Mouse (Mus musculus) thymus, postnatal 4 days (tissue): ENCODE measurements around the gene Arhgef2.
A peak's percentile ranks its signal among the peaks of the same experiment; 100 is the strongest.

Experiments
- DNase-seq: peaks from one replicate; pipeline ENCODE4 v3.0.0; 2021

Gene Arhgef2

DNA sequence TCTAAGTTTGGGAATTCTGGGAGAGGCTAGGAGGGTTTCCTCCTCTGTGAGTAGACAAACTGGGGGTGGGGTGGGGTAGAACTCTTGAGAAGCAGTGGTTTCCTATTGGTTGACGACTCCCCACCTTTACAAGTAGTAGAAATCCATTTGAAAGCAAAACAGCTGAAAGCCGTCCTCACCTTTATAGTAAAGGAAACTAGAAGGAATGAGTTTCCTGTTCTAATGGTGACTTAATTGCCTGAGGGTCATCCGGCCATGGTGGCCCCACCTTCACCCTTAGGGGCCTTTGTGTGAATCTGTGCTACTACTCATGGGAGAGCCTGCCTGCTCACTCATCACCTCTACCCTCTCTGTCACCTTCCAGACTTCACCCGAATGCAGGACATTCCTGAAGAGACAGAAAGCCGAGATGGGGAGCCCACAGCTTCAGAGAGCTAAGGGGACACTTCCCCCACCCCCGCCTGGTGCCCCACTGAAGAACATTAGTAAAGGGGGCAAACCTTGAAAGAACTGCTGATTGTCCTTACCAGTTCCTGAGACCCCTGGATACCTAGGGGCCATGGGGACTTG is 40.7 kb downstream of the Arhgef2 start:
- no peak for DNase-seq

DNA sequence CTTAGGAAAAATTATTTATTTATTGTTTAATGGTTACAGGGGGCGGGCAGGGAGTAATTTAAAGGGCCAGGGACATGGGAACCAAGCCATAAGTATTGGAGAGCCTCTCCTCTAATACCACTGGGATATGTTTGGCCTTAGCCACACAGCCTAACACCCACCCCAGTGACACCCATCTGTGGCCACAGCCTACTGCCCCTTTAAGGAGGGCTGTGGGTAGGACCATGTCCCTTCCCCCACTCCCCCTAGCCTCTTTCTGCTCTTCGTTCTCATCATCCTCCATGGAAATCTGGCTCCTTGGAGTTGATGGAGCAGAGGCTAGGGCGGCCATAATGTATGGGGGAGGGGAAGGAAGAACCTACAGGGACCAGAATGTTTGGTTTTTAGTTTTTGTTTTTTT is 41.3 kb downstream of the Arhgef2 start:
- no peak for DNase-seq

DNA sequence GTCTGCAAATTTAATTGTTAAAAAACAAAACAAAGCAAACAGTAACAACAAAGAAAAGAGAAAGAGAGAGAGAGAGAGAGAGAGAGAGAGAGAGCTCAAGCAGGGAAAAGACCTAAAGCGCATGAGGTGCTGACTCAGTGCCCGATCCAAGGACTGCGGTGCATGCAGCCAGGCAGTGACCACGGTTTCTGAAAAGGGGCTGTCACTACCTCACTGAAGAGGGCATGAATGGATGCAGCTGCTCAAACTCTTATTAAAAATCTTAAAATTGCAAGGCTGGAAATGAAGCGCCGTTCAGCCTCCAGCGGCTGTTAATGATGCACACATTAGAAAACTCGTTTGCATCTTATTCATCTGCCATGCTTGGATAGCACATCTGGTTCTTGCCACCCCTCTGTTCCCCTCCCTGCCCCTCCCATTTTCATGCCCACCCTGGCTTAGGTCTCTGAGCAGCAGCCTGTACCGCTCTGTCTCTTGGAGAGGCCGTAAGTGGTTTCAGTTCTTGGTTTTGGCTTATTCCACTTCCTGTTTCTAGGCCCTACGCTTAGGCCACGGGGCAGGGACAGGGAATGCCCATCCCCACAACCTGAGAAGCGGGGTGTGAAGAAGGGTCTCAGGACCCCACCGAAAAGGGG is 42.1 kb downstream of the Arhgef2 start:
- DNase-seq: no peak

DNA sequence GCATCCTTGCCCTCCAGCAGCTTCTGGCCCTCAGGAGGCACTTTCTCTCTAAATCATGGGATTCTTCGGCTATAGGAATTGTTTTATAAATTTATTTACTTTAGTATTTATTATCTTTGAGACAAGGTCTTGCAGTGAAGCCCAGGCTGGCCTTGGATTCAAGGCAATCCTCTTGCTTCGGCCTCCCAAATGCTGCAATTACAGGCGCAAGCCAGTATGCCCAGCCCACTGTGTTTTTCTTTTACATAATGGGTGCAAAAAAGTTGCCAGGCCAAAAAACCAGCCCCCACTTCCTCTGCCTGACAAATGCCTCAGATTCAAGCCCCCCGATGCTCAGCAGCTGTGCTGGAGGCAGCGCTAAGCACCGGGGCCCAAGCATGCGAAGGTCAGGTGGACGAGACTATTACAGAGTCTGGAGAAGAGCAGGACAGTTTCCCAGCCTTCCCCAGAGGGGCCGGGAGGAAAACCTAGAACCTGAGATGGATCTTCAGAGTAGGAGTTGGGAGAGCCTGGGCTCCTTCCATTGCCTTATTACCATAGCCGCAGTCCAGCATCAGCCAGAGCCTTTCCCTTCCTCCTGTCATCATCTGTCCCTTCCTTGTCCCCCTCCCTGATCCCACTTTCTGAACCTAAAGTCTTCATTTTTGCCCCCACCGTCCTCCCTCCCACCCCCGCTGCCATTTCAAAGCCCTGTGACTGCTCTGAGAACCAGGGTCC is 42.8 kb downstream of the Arhgef2 start:
- DNase-seq: no peak

DNA sequence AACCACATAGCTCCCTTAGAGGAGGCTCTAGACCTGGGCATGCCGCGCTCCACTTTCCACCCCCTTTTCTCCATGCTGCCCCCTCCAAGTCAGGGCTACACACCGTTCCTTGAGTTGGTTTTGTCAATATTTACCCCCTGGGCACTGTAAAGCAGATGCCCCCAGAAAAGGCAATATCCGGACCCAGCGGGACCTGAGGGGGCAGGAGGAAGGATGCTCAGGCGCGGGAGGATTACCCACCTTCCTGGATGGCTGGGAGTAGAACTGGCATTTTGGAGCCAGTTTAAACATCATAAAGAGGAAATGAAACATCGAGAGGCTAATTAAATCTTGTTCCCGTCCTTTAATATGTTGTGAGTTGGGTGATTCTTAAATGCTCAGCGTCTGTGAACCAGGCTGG is 43.4 kb downstream of the Arhgef2 start:
- DNase-seq: no peak

DNA sequence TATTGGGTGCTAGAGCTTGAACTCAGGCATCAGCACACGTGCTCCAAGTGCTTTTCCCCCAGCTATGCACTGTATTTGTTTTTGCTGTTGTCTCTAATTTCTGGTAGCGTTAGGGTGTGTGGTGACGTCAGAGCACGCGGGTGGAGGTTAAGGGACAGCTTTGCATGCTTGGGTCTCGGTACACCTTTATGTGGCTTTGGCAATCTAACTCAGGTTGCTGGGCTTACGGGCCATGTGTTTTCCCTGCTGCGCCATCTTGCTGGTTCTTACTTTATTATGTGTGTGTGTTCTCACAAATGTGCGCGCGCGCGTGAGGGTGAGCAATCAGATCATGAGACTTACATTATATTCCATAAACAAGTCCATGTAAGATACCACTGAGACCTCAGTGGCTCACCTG is 44.2 kb downstream of the Arhgef2 start:
- DNase-seq: no peak

DNA sequence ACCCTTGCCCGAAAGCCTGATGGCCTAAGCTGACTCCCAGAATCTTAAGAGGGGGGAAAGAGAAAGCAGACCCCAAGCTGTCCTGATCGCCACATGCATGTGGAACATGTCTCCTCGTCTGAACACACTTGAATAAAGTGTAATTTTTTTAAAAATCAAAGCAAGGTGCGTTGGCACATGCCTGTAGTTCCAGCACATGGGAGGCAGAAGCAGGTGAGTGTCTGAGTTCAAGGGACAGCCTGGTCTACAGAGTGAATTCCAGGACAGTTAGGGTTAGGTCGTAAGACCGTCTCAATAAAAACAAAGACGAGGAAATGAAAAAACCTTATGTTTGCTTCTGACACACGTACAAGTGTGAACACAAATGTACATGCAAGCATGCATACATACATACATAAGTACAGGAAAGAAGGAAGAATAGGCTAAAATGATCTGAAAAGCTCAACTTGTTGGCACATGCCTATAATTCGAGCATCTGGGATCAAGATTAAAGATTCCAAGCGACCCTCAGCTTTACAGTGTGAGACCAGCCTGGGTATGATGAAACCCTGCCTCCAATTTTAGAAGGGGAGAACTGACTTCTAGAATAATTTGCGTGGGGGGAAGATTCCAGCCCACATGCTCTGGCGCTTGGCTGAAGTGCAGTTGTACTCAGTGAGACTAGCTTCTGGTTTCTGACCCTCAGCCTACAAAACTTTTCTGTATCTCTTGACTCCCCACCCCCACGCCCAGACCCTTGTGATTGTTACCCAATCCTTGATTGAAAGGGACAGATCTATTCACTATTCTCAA is 45.1 kb downstream of the Arhgef2 start:
- no peak for DNase-seq

DNA sequence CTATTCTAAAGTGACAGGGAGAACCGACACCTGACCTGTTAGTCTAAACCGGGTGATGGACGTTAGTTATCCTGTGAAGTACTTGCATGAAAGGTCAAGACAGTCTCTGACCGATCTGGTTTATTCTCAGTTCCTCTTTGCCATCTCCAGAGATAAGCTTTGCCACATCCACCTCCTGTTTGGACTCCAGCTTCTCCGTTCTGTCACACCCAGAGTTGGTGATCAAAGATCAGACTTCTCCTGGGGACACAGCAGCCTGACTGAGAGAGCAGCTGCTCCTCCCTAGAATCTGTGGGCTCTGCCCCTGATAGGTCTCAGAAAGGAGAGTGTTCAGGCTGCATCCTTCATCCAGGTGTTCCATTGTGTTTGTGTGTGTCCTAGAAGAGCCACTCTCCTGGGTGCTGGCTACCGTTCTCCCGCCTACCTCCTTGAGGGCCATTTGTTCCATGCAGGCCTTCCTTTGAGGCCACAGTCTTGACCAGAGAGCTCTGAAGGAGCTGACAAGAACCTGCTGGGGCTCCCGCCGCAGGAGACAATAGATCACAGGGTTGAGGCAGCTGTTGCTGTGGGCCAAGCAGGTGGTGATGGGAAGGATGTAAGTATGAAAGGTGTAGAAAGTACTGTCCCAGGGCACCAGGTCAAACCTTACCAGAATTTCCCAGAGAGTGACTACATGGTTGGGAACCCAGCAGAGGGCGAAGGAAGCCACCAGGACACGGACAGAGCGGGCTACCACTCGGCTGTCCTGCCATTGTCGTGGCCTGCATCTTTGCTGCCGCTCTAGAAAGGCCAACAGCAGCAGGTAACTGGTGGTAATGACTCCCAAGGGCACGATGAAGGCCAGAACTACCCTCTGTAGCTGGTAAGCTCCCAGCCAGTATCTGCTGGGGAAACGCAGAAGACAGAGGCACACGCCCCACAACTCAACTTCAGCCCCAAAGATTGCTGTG is 46.2 kb downstream of the Arhgef2 start:
- no peak for DNase-seq

DNA sequence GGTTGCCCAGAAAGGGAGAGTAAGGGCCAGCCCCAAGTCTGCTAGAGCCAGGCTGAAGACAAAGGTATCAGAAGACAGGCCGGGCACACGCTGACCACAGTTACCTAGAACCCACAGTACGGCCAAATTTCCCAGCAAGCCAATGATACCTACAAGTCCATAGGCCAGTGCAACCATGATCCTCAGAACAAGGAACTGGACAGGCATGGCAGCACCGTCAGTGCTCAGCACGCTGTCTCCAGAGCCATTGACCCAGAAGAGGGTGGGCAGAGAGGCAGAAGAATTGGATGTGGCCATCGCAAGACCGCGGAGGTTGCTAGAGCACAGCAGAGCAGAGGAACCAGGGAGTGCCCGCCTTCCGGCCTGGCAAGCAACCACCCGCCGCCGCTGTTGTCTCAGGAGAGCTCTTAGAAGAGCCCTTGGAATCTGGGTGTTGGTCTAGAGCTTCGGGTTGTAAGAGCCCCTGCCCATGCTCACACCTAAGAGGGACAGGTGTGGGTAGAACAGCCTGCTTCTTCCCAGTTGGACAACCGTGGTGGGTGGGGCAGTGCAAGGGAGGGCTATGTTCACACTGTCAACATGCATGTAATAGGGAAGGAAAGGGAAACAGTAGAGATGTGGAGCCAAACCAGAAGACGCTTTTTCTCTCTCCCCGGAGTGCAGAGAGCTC is 47.2 kb downstream of the Arhgef2 start, which contains the start of gene Rxfp4:
TSS of gene Rxfp4 (minus strand) at position 297 of the 670 bp plus-strand sequence.
- DNase-seq: no peak

DNA sequence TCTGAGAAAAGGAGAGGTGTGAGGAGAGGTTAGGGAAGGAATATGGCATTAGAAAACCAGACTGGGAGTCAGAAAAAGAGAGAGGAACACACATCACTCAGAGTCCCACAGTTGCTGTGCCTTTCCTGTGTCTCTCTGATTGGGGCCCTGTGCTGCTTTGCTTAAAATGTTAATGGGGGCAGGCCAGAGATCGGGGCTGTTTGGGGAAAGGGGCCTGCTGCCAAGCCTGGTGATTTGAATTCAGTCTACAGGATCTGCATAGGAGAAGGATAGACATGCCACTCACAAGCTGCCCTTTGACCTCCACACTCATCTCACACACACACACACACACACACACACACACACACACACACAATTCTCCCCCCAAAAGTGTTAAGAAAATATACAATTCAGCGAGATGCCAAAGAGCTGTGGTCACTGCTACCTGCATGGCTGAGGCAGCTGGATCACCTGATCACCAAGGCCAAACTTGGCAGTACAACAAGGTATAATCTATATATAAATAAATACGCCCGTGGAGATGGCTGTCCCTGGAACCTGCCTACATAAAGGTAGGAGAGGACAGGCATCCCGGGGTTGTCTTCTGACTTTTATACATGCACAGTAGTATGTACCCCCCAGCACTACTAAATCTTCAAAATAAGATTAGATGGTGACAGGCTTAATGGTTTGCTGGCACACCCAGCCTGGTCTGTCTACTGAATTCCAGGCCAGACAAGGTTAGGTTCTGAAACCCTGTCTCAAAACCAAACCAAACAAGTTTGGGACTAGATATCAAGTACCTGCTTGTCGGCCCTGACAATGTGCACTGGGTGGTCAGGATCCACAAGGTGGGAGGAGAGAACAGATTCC is 48.0 kb downstream of the Arhgef2 start:
- no peak for DNase-seq

DNA sequence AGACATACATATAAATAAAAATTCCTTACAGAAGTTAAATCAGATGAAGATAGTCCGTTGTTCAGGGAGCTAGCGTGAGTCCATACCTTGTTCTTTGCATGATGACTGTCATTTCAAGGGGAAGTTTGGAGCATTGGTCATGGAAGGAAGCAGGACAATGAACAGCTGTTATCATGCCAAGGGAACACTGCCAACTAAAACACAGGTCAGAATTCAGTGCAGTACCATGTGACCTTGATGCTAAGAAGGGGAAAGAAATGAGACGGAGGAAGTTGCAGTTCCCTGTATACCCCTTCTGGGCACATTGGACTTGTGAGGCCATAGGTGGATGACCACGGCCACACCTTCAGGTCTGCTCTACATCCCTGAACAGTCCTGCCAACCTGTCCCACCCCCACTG is 48.9 kb downstream of the Arhgef2 start:
- no peak for DNase-seq

DNA sequence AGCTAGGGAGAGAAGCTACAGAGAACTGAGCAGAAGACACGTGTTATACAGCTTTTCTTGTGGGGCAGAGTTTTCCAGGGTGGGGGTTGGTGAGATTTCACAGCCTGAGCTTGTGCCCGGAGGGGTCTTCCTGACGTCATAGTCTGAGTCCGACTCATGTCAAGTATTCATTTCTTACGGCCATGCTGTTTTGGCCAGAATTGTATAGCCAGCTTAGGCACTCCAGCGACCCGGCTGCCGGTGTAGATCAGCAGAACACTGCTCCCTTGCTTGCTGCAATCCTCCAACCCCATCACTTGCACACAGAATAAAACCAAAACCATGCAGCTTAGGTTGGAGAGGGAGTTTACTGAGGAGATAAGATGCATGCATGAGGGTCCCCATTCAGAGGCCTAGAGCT is 49.9 kb downstream of the Arhgef2 start:
- DNase-seq: no peak

DNA sequence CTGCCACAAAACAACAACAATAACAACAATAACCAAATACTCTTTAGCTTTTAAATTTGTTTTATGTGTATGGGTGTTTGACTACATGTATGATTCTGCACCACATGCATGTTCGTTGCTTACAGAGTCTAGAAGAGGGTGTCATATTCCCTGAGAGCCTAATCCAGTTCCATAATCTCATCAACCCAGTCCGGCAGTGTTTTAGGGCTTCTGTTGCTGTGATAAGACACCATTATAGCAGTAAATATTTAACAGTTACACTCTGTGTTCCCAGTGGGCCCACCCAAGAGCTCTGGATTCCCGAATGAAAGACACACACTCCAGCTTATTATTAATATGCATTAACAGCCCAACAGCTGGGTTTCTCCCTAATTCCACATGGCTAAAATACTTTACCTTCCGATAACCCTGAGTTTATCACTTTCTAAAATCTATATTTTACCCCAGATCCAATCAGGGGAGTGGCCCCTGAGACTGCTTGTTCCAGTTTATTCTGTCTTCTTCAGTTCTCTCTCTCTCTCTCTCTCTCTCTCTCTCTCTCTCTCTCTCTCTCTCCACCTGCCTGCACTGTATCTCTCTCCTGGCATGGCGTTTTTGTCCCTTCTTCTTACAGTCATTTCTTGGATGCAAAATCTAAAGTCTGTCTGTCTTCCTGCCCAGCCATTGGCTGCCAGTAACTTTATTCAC is 52.8 kb downstream of the Arhgef2 start:
- DNase-seq: no peak

DNA sequence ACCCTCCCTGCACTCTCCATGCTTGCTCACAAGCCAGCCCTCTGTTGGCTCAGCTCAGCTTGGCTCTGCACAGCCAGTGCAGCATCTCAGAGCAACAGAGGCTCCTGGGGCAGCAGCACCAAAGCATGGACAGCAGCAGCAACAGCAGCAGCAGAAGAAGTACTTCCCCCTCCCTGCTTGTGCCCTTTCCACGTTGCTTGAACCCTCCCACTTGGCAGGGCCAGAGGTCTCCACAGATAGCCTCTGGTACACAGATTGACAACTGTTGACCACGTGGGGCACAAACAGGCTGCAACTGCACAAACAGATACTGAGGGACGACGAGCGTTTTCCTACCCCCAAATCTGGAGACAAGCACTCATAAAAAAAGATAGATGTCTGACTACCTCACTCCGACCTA is 54.0 kb downstream of the Arhgef2 start:
- no peak for DNase-seq

DNA sequence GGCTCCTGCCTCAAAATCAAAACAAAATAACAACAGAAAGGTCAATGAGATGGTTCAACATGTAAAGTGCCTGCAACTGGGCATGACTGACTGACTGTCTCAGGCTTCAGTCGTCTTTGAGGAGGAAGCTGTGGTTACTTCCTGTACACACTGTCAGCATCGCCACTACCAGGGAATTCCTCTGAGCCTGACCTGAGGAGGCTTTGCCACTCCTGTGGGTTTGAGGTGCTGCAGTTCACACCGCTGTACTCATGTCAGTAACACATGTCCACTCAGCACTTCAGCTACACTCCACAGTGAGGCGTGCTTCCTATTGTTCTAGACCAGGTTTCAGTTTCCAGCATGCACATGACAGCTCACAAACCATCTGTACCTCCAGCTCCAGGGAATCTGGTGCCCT is 58.3 kb downstream of the Arhgef2 start:
- no peak for DNase-seq

DNA sequence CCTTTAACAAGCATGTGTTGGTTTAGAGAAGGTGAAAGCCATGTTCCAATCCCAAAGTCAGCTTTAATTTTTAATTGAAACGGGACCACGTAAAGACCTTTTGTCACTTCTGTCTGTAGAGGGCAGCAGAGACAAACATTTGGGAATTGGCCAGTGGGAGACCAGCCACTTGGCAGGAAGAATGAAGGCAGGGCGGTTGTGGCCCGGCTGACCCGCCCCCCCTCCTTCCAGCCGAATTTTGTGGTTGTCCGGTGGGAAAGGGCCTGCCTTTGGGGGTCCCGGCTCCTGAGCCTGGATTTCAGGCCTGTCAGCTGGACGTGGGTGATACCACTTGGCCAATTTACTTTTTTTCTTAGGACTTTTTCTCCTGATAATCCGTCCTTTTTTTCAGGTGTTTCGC is 71.6 kb downstream of the Arhgef2 start:
- peak; percentile 53 for DNase-seq

DNA sequence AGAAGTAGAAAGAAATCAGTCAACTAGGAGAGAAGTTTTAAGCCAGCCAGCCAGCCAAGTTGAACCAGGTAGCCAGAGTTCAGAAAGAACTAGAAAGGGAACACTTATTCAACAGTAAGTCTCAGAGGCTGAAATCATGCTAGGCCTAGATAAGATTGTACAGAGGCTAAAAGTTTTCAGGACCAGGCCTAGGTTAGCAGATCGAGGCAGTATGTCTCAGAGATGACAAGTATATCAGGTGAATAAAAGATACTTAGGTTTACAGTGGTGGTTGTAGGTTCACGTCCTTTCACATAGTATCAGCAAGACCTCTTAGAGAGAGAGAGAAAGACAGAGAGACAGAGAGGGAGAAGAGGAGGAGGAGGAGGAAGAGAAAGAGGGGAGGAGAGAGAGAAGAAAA is 78.0 kb downstream of the Arhgef2 start:
- DNase-seq: no peak

DNA sequence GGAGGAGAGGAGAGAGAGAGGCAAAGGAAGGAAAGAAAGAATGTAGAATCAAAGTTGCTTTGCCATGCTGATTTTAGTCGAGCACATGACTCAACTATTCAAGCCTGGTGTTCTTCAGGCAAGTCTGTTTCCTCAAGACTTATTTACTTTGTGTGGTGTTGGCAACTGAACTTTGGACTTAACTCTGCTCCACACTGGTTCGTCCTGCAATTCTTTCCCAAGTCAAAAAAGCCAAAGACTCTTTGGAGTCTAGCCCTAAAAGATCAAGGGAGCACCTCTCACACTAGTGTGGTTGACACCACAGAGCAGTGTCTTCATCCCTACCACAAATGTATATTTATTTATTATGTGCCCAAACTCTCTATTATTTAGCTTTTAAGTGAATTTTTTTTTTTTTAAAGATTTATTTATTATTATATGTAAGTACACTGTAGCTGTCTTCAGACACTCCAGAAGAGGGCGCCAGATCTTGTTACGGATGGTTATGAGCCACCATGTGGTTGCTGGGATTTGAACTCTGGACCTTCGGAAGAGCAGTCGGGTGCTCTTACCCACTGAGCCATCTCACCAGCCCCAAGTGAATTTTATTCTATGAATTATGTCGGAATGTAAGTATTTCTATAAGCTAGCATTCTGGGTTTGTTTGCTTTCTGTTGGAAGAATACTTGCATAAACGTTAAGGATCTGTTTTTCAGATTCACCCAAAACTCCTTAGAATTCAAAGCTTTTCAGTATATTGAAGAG is 78.6 kb downstream of the Arhgef2 start:
- DNase-seq: no peak
